Mouse (Mus musculus) adrenal gland, postnatal 0 days (tissue): ENCODE results near the gene Olfr524. TPM values are rescaled to one million over a fixed set of nuclear protein-coding genes. Genes with fewer than 3 reads are reported as not detected.

Experiments
- polyA plus RNA-seq: library from polyadenylated mRNA; unstranded; fragments of >200 nt; fragmentation: Nextera tagmentation; extraction: Ambion mirVana; gene quantifications from 2 replicates; pipeline ENCODE4 v1.2.1, GENCODE M21; 2015

Gene Olfr524
- polyA plus RNA-seq = not detected in 2 replicates

GRCm38 (mm10) chr7:140205864-140206263 is at the start of gene Olfr524:
Gene Olfr524, minus strand, starts transcription at chr7:140205964.

GRCm38 (mm10) chr7:140247216-140247615 is 41.5 kb upstream of the Olfr524 start, which contains the start of gene 5830411N06Rik:
Gene 5830411N06Rik, plus strand, starts transcription at chr7:140247284.

GRCm38 (mm10) chr7:140217967-140218366 is 12.2 kb upstream of the Olfr524 start, which contains the start of gene Cd163l1:
Gene Cd163l1, plus strand, starts transcription at chr7:140218267.

GRCm38 (mm10) chr7:140172936-140173335 is 32.8 kb downstream of the Olfr524 start, which contains the start of gene Olfr523:
Gene Olfr523, plus strand, starts transcription at chr7:140173217.

GRCm38 (mm10) chr7:140164664-140165063 is 41.1 kb downstream of the Olfr524 start, which contains the start of gene Olfr522:
Gene Olfr522, minus strand, starts transcription at chr7:140164764.

GRCm38 (mm10) chr7:140154218-140154927 is 51.4 kb downstream of the Olfr524 start, which contains the start of gene Sprn:
Gene Sprn, minus strand, starts transcription at chr7:140154877.

Other genes with a start within 250 kb of the Olfr524 start
- 0.85 and 1.9 TPM in 2 replicates for gene 6430531B16Rik, start 227.2 kb downstream of the Olfr524 start, polyA plus RNA-seq
- gene Adam8, start 213.4 kb downstream of the Olfr524 start, polyA plus RNA-seq = 2.3 and 3.0 TPM in 2 replicates
- 32.4 and 34.1 TPM in 2 replicates for gene Zfp511, start 169.6 kb downstream of the Olfr524 start, polyA plus RNA-seq
- gene Tubgcp2, start 169.3 kb downstream of the Olfr524 start, polyA plus RNA-seq = 26.8 and 34.5 TPM in 2 replicates
- not detected in 2 replicates for gene Msx3, start 156.9 kb downstream of the Olfr524 start, polyA plus RNA-seq
- gene Caly, start 123.4 kb downstream of the Olfr524 start, polyA plus RNA-seq = 21.4 and 28.3 TPM in 2 replicates
- gene Prap1, start 112.6 kb downstream of the Olfr524 start, polyA plus RNA-seq = 0.77 and 13.5 TPM in 2 replicates
- gene Fuom, start 103.5 kb downstream of the Olfr524 start, polyA plus RNA-seq = 128 and 178 TPM in 2 replicates
- gene Paox, start 90.2 kb downstream of the Olfr524 start, polyA plus RNA-seq = 16.9 and 26.2 TPM in 2 replicates
- gene Echs1, start 89.5 kb downstream of the Olfr524 start, polyA plus RNA-seq = 290 and 453 TPM in 2 replicates
- 32.9 and 51.0 TPM in 2 replicates for gene Mtg1, start 68.4 kb downstream of the Olfr524 start, polyA plus RNA-seq
- 1.9 and 4.3 TPM in 2 replicates for gene Sprn, start 51.1 kb downstream of the Olfr524 start, polyA plus RNA-seq
- not detected in 2 replicates for gene Olfr522, start 41.2 kb downstream of the Olfr524 start, polyA plus RNA-seq
- gene Olfr523, start 32.7 kb downstream of the Olfr524 start, polyA plus RNA-seq = not detected in 2 replicates
- 0.07 TPM in 1 of 2 replicates, not detected in the other for gene Cd163l1, start 12.3 kb upstream of the Olfr524 start, polyA plus RNA-seq
- gene 5830411N06Rik, start 41.3 kb upstream of the Olfr524 start, polyA plus RNA-seq = not detected in 2 replicates
- gene Olfr525, start 114.9 kb upstream of the Olfr524 start, polyA plus RNA-seq = not detected in 2 replicates
- not detected in 2 replicates for gene Olfr527, start 128.1 kb upstream of the Olfr524 start, polyA plus RNA-seq
- not detected in 2 replicates for gene Olfr60, start 155.7 kb upstream of the Olfr524 start, polyA plus RNA-seq
- gene Olfr530, start 170.4 kb upstream of the Olfr524 start, polyA plus RNA-seq = not detected in 2 replicates
- gene Olfr531, start 197.0 kb upstream of the Olfr524 start, polyA plus RNA-seq = not detected in 2 replicates
- not detected in 2 replicates for gene Olfr532, start 215.7 kb upstream of the Olfr524 start, polyA plus RNA-seq